Mouse (Mus musculus): ENCODE measurements at regions not wholly inside any gene's neighbourhood (a gene's known extent, or its start where the extent isn't known, plus 50 kb on each side); places are given as distances from the start of the nearest gene placed in this dataset.

DNA sequence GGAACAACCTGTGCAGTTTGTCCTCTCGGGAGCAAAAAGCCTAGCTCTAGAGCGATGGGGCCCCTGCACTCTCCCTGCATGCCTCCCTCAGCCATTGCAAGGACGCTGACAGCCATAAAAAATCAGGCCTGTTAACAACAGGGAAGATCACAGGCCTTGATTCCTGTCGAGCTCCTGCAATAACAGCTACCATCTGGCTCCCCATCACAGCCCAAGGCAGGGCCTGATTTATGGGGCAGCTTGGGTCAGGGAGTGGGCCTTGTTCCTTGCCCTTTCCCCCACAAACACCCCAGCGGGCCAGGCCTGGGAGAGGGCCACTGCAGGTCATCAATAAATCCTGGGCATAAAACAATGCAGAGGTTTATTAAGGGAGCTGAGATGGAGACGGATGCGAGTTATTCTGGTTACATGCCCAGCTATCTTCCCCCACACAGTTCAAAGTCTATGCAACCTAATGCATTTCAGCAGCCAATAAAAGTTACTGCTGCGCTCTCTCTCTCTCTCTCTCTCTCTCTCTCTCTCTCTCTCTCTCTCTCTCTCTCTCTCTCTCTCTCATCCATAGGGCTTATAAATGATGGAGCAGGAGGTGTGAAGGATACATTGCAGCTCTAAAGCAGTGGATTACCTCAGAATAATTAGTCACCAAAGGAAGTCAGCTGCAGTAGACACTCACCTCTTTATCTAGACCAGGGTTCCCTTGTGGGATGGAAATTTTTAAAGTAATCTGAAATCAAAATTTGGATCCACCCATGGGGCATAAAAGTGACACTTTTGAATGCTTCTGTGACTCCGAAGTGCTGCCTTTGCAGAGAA is 136.9 kb downstream of the Hsd17b3 start:
- WGBS: 24% methylated on average over 9 of the region's 9 CpGs
- Histone ChIP-seq H3K27me3 (replicated peaks; ENCODE audit: control insufficient read depth, insufficient read depth, low read length) (no peaks in the 10 kb centered on the region), H3K9me3 (ENCODE audit: control insufficient read depth, low read length) (no peaks in the 10 kb centered on the region), H3K4me3 (ENCODE audit: low read length) (no peak overlapping the region), H3K4me1 (ENCODE audit: control insufficient read depth, insufficient read depth, low read length) (peaks cover 21% of the 10 kb centered on the region), H3K9ac (ENCODE audit: low read depth, low read length) (peak overlapping the region; percentile 36; the same call in 1 of the 2 replicates), H3K27ac (ENCODE audit: low read length) (peak overlapping the region; percentile 90), H3K36me3 (ENCODE audit: control insufficient read depth, insufficient read depth, low read length) (no peaks in the 10 kb centered on the region), H3K4me2 (ENCODE audit: low read depth, low read length) (0 out of 2 replicates have a peak overlapping the region, but pooled peaks have one; percentile 4)
- ATAC-seq: peak; percentile 86

DNA sequence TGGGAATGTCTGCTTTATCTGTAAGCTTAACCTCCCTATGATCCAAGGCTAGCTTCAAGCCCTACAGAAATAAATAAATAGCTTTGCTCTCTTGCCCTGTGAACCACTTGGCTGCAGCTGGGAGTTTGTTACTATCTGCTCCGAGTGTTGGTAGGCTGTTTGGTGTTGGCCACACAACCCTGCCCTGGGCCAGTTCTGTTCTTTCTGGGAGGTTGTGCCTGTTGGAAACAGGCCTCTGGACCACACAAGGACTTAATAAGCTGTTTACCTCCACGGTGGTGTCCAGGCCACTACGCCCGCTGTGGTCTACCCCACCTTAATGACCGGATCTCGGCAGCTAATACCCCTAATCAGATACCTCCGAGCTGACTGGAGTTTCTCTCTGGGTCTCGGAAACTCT is 136.1 kb downstream of the Ercc6l2 start:
- no peaks in the 10 kb centered on the region for H3K27me3 ChIP-seq (replicated peaks; ENCODE audit: control insufficient read depth, insufficient read depth, low read length)
- ATAC-seq: 0 out of 2 replicates have a peak, but pooled peaks have one; percentile 14
- no peaks in the 10 kb centered on the region for H3K36me3 ChIP-seq (ENCODE audit: control insufficient read depth, insufficient read depth, low read length)
- H3K4me3 ChIP-seq (ENCODE audit: low read length): no peak overlapping the region
- peak overlapping the region; percentile 90 for H3K27ac ChIP-seq (ENCODE audit: low read length)
- H3K4me1 ChIP-seq (ENCODE audit: control insufficient read depth, insufficient read depth, low read length): peaks cover 21% of the 10 kb centered on the region
- H3K4me2 ChIP-seq (ENCODE audit: low read depth, low read length): no peak overlapping the region
- no peak overlapping the region; the same call in 1 of the 2 replicates for H3K9ac ChIP-seq (ENCODE audit: low read depth, low read length)
- 41% methylated on average over 8 of the region's 8 CpGs for WGBS
- no peaks in the 10 kb centered on the region for H3K9me3 ChIP-seq (ENCODE audit: control insufficient read depth, low read length)

All from intestine, embryonic 16.5 days (tissue).